Mouse (Mus musculus) adipose tissue, adult 10 weeks (tissue): Measurements from ENCODE around the gene Pcdh9. TPM values are rescaled to one million over a fixed set of nuclear protein-coding genes. Genes with fewer than 3 reads are reported as not detected.

ENCODE experiments used
- polyA plus RNA-seq: library from polyadenylated mRNA; stranded (reverse); fragments of 350-450 nt; fragmentation: Illumina TruSeq; extraction: RNeasy Lipid Tissue Mini Kit (QIAGEN cat#74804); gene quantifications from one replicate; pipeline ENCODE4 v1.2.3, GENCODE M21; 2014; ENCODE audit warnings: low read depth, low replicate concordance

Gene Pcdh9
- 0.58 TPM for polyA plus RNA-seq

DNA sequence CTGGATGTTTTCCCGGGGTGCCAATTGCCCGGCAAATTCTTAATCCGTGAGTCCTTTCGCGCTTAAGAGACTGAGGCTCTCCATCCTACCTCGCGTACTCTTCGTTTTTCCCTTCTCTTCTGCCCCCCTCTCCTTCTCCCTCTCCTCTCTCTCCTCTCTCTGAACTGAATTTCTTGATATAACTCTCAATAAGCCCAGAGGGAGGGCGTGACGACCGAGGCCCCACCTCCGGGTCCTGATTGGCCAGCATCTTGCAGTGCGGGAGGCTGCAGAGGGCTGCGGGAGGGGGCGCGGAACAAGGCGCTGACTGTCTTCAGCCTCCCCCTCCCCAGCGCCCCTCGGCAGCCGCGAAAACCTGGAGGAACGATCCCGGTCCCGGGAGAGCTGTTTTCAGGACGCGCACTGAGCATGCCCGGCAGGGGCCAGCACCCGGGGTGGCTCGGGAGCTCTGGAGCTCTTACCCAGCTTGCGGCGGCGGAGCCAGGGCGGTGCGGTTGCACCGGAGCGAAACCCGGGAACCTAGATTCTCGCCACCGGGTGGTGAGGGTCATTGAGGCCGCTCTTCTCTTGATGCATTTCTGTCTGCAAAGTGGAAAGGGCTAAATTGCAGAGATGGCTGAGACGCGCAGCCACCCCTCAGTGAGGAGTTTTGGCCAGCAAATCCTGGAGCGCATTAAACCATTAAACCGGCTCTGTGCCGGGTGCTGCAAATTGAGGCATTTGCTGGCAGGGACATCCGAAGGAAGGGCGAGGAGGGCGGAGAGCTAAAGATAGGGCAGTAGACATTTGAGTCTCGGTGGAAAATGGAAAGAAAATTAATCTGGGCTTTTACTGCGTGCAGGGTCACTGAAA lies at the start of gene Pcdh9:
Pcdh9 (minus strand) TSS at position 161 of the 852 bp plus-strand sequence.

